Mouse (Mus musculus) heart, embryonic 11.5 days (tissue): ENCODE results near the gene Pde1c. TPM values are rescaled to one million over a fixed set of nuclear protein-coding genes. Genes with fewer than 3 reads are reported as not detected.
"Not testable (repeated sequence)": the region's sequence is repeated elsewhere in the genome, so short reads cannot be mapped to it uniquely, and the experiment has no call there.

Experiments used
- ATAC-seq: fragments of 200-750 bp; cut with Nextera tagmentation; replicated peaks from 2 replicates; pipeline ENCODE4 v1.8.0; 2017; ENCODE audit warnings: moderate library complexity; ENCODE audit not compliant: insufficient number of reproducible peaks, low FRiP score, low TSS enrichment
- H3K27ac ChIP-seq: fragments of 300-500 bp; sonication (generic); 2 replicates; pipeline ENCODE4 v1.5.1; 2014; ENCODE audit warnings: mild to moderate bottlenecking, low read depth, low read length
- H3K27me3 ChIP-seq: fragments of 300-500 bp; sonication (generic); 2 replicates; pipeline ENCODE4 v1.6.1; 2014; ENCODE audit warnings: mild to moderate bottlenecking, low read length, mixed read lengths; ENCODE audit not compliant: control insufficient read depth, insufficient read depth
- H3K36me3 ChIP-seq: fragments of 300-500 bp; sonication (generic); 2 replicates; pipeline ENCODE4 v1.6.1; 2014; ENCODE audit warnings: mild to moderate bottlenecking, low read length, moderate library complexity, mixed read lengths; ENCODE audit not compliant: control insufficient read depth, insufficient read depth
- H3K4me1 ChIP-seq: fragments of 300-500 bp; sonication (generic); 2 replicates; pipeline ENCODE4 v1.6.1; 2014; ENCODE audit warnings: low read length; ENCODE audit not compliant: control insufficient read depth, insufficient read depth
- H3K4me2 ChIP-seq: fragments of 300-500 bp; sonication (generic); 2 replicates; pipeline ENCODE4 v1.6.1; 2014; ENCODE audit warnings: mild to moderate bottlenecking, moderate library complexity
- H3K4me3 ChIP-seq: fragments of 300-500 bp; sonication (generic); 2 replicates; pipeline ENCODE4 v1.5.1; 2014; ENCODE audit warnings: low read depth, low read length
- H3K9ac ChIP-seq: fragments of 300-500 bp; sonication (generic); 2 replicates; pipeline ENCODE4 v1.6.1; 2014; ENCODE audit warnings: mild to moderate bottlenecking, low read depth, low read length, moderate library complexity
- H3K9me3 ChIP-seq: fragments of 300-500 bp; sonication (generic); replicated peaks from 2 replicates; pipeline ENCODE4 v1.6.1; 2016; ENCODE audit warnings: low read length; ENCODE audit not compliant: control insufficient read depth
- WGBS: fragments of 180-500 bp; shearing (Covaris S2); extraction: QIAGEN DNeasy Blood & Tissue Kit; methylation state at CpG from one replicate; pipeline ENCODE4 v1.1.7; 2014; ENCODE audit not compliant: insufficient replicate concordance; 5-methylcytosine and 5-hydroxymethylcytosine counted together
- polyA plus RNA-seq: library from polyadenylated mRNA; unstranded; fragments of >200 nt; fragmentation: Nextera tagmentation; extraction: Ambion mirVana; gene quantifications from 2 replicates; pipeline ENCODE4 v1.2.1, GENCODE M21; 2014

Gene Pde1c
- polyA plus RNA-seq, result 2.4 and 2.6 TPM in 2 replicates

GRCm38 (mm10) chr6:56568470-56569372 lies at the start of gene Pde1c:
Gene Pde1c (minus strand): TSS chr6:56569103.
- H3K27ac ChIP-seq, result no peak within 1 kb of the TSS
- no peaks in the 10 kb centered on the region for H3K27me3 ChIP-seq
- peak; percentile 59 for ATAC-seq
- WGBS, result under 1% methylated on average over 48 of the region's 48 CpGs
- H3K4me3 ChIP-seq, result peak within 1 kb of the TSS; percentile 67
- peak within 1 kb of the TSS; percentile 88 for H3K4me2 ChIP-seq
- no peaks in the 10 kb centered on the region for H3K36me3 ChIP-seq
- H3K9me3 ChIP-seq, result no peaks in the 10 kb centered on the region
- H3K9ac ChIP-seq, result peak within 1 kb of the TSS; percentile 74
- H3K4me1 ChIP-seq, result no peaks in the 10 kb centered on the region

GRCm38 (mm10) chr6:56616982-56617613 lies 48.2 kb upstream of the Pde1c start:
- WGBS, result 15% methylated on average over 7 of the region's 7 CpGs
- Histone ChIP-seq H3K4me2 (no peak overlapping the region), H3K9me3 (no peaks in the 10 kb centered on the region), H3K27ac (peak overlapping the region; percentile 13), H3K4me1 (peaks cover 8% of the 10 kb centered on the region; the same call in 1 of the 2 replicates), H3K27me3 (no peaks in the 10 kb centered on the region), H3K4me3 (no peak overlapping the region), H3K9ac (no peak overlapping the region), H3K36me3 (no peaks in the 10 kb centered on the region)
- ATAC-seq, result no peak; the same call in 1 of the 2 replicates

- 59% methylated on average over 10 of the region's 10 CpGs for WGBS
- Histone ChIP-seq H3K4me2 (no peak overlapping the region), H3K27ac (peak overlapping the region; percentile 13; the same call in 1 of the 2 replicates), H3K9ac (0 out of 2 replicates have a peak overlapping the region, but pooled peaks have one; percentile 10), H3K27me3 (no peaks in the 10 kb centered on the region), H3K4me3 (no peak overlapping the region), H3K9me3 (no peaks in the 10 kb centered on the region), H3K36me3 (no peaks in the 10 kb centered on the region), H3K4me1 (peaks cover 8% of the 10 kb centered on the region; the same call in 1 of the 2 replicates)
- no peak for ATAC-seq
These were observed 47.5 kb upstream of the Pde1c start for GRCm38 (mm10) chr6:56616228-56616981.

GRCm38 (mm10) chr6:56609529-56609928 lies 40.6 kb upstream of the Pde1c start:
- WGBS, result 64% methylated on average over 1 of the region's 1 CpGs
- not testable (repeated sequence) for H3K4me2 ChIP-seq, H3K27me3 ChIP-seq, H3K27ac ChIP-seq, H3K36me3 ChIP-seq, ATAC-seq, H3K4me1 ChIP-seq, H3K4me3 ChIP-seq, H3K9me3 ChIP-seq, H3K9ac ChIP-seq

- WGBS, result 7% methylated on average over 4 of the region's 4 CpGs
- Histone ChIP-seq H3K27me3 (no peaks in the 10 kb centered on the region), H3K27ac (no peak overlapping the region), H3K9me3 (no peaks in the 10 kb centered on the region), H3K4me3 (no peak overlapping the region), H3K9ac (no peak overlapping the region), H3K4me2 (no peak overlapping the region), H3K36me3 (no peaks in the 10 kb centered on the region), H3K4me1 (no peaks in the 10 kb centered on the region)
- ATAC-seq, result no peak
These were observed 39.4 kb upstream of the Pde1c start for GRCm38 (mm10) chr6:56608277-56608676.

- 5% methylated on average over 1 of the region's 1 CpGs for WGBS
- no peaks in the 10 kb centered on the region for H3K27me3 ChIP-seq
- H3K9me3 ChIP-seq, result no peaks in the 10 kb centered on the region
- no peaks in the 10 kb centered on the region for H3K36me3 ChIP-seq
- H3K9ac ChIP-seq, result no peak overlapping the region
- ATAC-seq, result peak; percentile 65
- no peak overlapping the region for H3K4me3 ChIP-seq
- 0 out of 2 replicates have a peak, but pooled peaks cover 4% of the 10 kb centered on the region for H3K4me1 ChIP-seq
- peak overlapping the region; percentile 38 for H3K27ac ChIP-seq
- no peak overlapping the region for H3K4me2 ChIP-seq
These were observed 10.7 kb upstream of the Pde1c start for GRCm38 (mm10) chr6:56579568-56579967.

- Histone ChIP-seq H3K4me1 (no peaks in the 10 kb centered on the region), H3K4me3 (no peak overlapping the region), H3K27ac (no peak overlapping the region), H3K9me3 (no peaks in the 10 kb centered on the region), H3K27me3 (no peaks in the 10 kb centered on the region), H3K4me2 (no peak overlapping the region), H3K36me3 (no peaks in the 10 kb centered on the region), H3K9ac (no peak overlapping the region)
- 67% methylated on average over 2 of the region's 2 CpGs for WGBS
- ATAC-seq, result no peak
These were observed 8.0 kb downstream of the Pde1c start for GRCm38 (mm10) chr6:56560891-56561290.

- no peak for ATAC-seq
- H3K4me3 ChIP-seq, result no peak overlapping the region
- 62% methylated on average over 2 of the region's 2 CpGs for WGBS
- no peaks in the 10 kb centered on the region for H3K4me1 ChIP-seq
- no peaks in the 10 kb centered on the region for H3K27me3 ChIP-seq
- H3K9ac ChIP-seq, result no peak overlapping the region
- no peak overlapping the region for H3K27ac ChIP-seq
- no peaks in the 10 kb centered on the region for H3K36me3 ChIP-seq
- H3K4me2 ChIP-seq, result no peak overlapping the region
- H3K9me3 ChIP-seq, result no peaks in the 10 kb centered on the region
These were observed 8.4 kb downstream of the Pde1c start for GRCm38 (mm10) chr6:56560474-56560888.
